Mouse (Mus musculus) granulocyte monocyte progenitor cell, adult 5-6 weeks (primary cell): ENCODE data around the gene Dus3l. TPM values are rescaled to one million over a fixed set of nuclear protein-coding genes. Genes with fewer than 3 reads are reported as not detected.

ENCODE experiments used
- ATAC-seq: replicated peaks from 2 replicates; pipeline ENCODE4 v1.8.0; 2016; ENCODE audit warnings: mild to moderate bottlenecking, moderate TSS enrichment, inconsistent platforms; ENCODE audit not compliant: poor library complexity, severe bottlenecking
- total RNA-seq, 2 experiments: library from RNA; stranded (forward) in 1 of 2; stranded (reverse) in 1 of 2; fragments of 200-712, 200-1000 nt in 1 of 2; fragments of >200 nt in 1 of 2; fragmentation: Nextera tagmentation in 1 of 2; gene quantifications; 2 replicates each; pipeline ENCODE4 v1.2.3; 2014 to 2017

The Dus3l gene
- total RNA-seq, 2 experiments from 2014 or later: 18.2 to 20.5 TPM

GRCm38 (mm10) chr17:56780291-56780978 is 15.9 kb downstream of the Dus3l start:
- no peak for ATAC-seq

GRCm38 (mm10) chr17:56788886-56789285 is 24.3 kb downstream of the Dus3l start:
- ATAC-seq: no peak

- ATAC-seq: no peak
Observed at GRCm38 (mm10) chr17:56789286-56789685, 24.7 kb downstream of the Dus3l start.

GRCm38 (mm10) chr17:56792588-56792987 is 28.0 kb downstream of the Dus3l start:
- ATAC-seq: no peak

- ATAC-seq: no peak
Observed at GRCm38 (mm10) chr17:56793614-56794319, 29.2 kb downstream of the Dus3l start.

GRCm38 (mm10) chr17:56799276-56799675 is 34.7 kb downstream of the Dus3l start:
- no peak for ATAC-seq

- no peak for ATAC-seq
Observed at GRCm38 (mm10) chr17:56802065-56802464, 37.5 kb downstream of the Dus3l start.

- ATAC-seq: no peak
Observed at GRCm38 (mm10) chr17:56804952-56805351, 40.4 kb downstream of the Dus3l start.

- no peak for ATAC-seq
Observed at GRCm38 (mm10) chr17:56805784-56806183, 41.2 kb downstream of the Dus3l start.

GRCm38 (mm10) chr17:56808518-56808917 is 44.0 kb downstream of the Dus3l start:
- peak; percentile 77 for ATAC-seq

GRCm38 (mm10) chr17:56810245-56810644 is 45.7 kb downstream of the Dus3l start:
- peak; percentile 64 for ATAC-seq

GRCm38 (mm10) chr17:56814316-56815056 is 49.9 kb downstream of the Dus3l start:
- peak; percentile 67 for ATAC-seq

- no peak for ATAC-seq
Observed at GRCm38 (mm10) chr17:56815057-56815345, 50.4 kb downstream of the Dus3l start.

- no peak for ATAC-seq
Observed at GRCm38 (mm10) chr17:56818067-56818636, 53.6 kb downstream of the Dus3l start.

GRCm38 (mm10) chr17:56819032-56819545 is 54.5 kb downstream of the Dus3l start:
- peak; percentile 49 for ATAC-seq

Other genes starting within 250 kb of the Dus3l start
- 0.84 and 1.1 TPM in 2 replicates for gene Gm20219, start 210.4 kb upstream of the Dus3l start, total RNA-seq (2014; fragmentation: Nextera tagmentation)
- gene Gm20219, start 210.4 kb upstream of the Dus3l start, total RNA-seq (2017): 0.41 TPM in 1 of 2 replicates, not detected in the other
- 99.5 and 132 TPM in 2 replicates for gene Safb2, start 180.2 kb upstream of the Dus3l start, total RNA-seq (2014; fragmentation: Nextera tagmentation)
- gene Safb2, start 180.2 kb upstream of the Dus3l start, total RNA-seq (2017): 66.4 and 76.5 TPM in 2 replicates
- 69.1 and 99.9 TPM in 2 replicates for gene Safb, start 179.9 kb upstream of the Dus3l start, total RNA-seq (2014; fragmentation: Nextera tagmentation)
- 72.9 and 77.2 TPM in 2 replicates for gene Safb, start 179.9 kb upstream of the Dus3l start, total RNA-seq (2017)
- gene 2410015M20Rik, start 155.0 kb upstream of the Dus3l start, total RNA-seq (2014; fragmentation: Nextera tagmentation): 140 and 159 TPM in 2 replicates
- 147 and 185 TPM in 2 replicates for gene 2410015M20Rik, start 155.0 kb upstream of the Dus3l start, total RNA-seq (2017)
- 1,578 and 3,268 TPM in 2 replicates for gene Rpl36, start 151.3 kb upstream of the Dus3l start, total RNA-seq (2014; fragmentation: Nextera tagmentation)
- 2,318 and 2,523 TPM in 2 replicates for gene Rpl36, start 151.3 kb upstream of the Dus3l start, total RNA-seq (2017)
- 38.2 and 45.5 TPM in 2 replicates for gene Lonp1, start 137.9 kb upstream of the Dus3l start, total RNA-seq (2014; fragmentation: Nextera tagmentation)
- gene Lonp1, start 137.9 kb upstream of the Dus3l start, total RNA-seq (2017): 64.1 and 68.4 TPM in 2 replicates
- not detected in 2 replicates for gene Catsperd, start 136.6 kb upstream of the Dus3l start, total RNA-seq (2014; fragmentation: Nextera tagmentation)
- gene Catsperd, start 136.6 kb upstream of the Dus3l start, total RNA-seq (2017): 0.77 TPM in 1 of 2 replicates, not detected in the other
- gene Ranbp3, start 91.5 kb upstream of the Dus3l start, total RNA-seq (2014; fragmentation: Nextera tagmentation): 43.9 and 64.7 TPM in 2 replicates
- gene Ranbp3, start 91.5 kb upstream of the Dus3l start, total RNA-seq (2017): 57.2 and 70.1 TPM in 2 replicates
- 134 and 201 TPM in 2 replicates for gene Ndufa11, start 47.0 kb upstream of the Dus3l start, total RNA-seq (2014; fragmentation: Nextera tagmentation)
- 99.5 and 106 TPM in 2 replicates for gene Ndufa11, start 47.0 kb upstream of the Dus3l start, total RNA-seq (2017)
- gene Vmac, start 46.7 kb upstream of the Dus3l start, total RNA-seq (2014; fragmentation: Nextera tagmentation): 5.3 and 9.1 TPM in 2 replicates
- 3.7 and 9.1 TPM in 2 replicates for gene Vmac, start 46.7 kb upstream of the Dus3l start, total RNA-seq (2017)
- not detected in 2 replicates for gene Nrtn, start 7.2 kb upstream of the Dus3l start, total RNA-seq (2014; fragmentation: Nextera tagmentation)
- not detected in 2 replicates for gene Nrtn, start 7.2 kb upstream of the Dus3l start, total RNA-seq (2017)
- 0.17 and 2.6 TPM in 2 replicates for gene Prr22, start 5.5 kb downstream of the Dus3l start, total RNA-seq (2014; fragmentation: Nextera tagmentation)
- gene Prr22, start 5.5 kb downstream of the Dus3l start, total RNA-seq (2017): 1.6 and 1.7 TPM in 2 replicates
- 4.4 and 6.4 TPM in 2 replicates for gene Rfx2, start 66.3 kb downstream of the Dus3l start, total RNA-seq (2014; fragmentation: Nextera tagmentation)
- gene Rfx2, start 66.3 kb downstream of the Dus3l start, total RNA-seq (2017): 1.6 and 2.8 TPM in 2 replicates
- not detected in 2 replicates for gene Acsbg2, start 109.7 kb downstream of the Dus3l start, total RNA-seq (2014; fragmentation: Nextera tagmentation)
- gene Acsbg2, start 109.7 kb downstream of the Dus3l start, total RNA-seq (2017): not detected in 2 replicates
- 0.47 TPM in 1 of 2 replicates, not detected in the other for gene 1700061G19Rik, start 110.7 kb downstream of the Dus3l start, total RNA-seq (2014; fragmentation: Nextera tagmentation)
- 0.17 TPM in 1 of 2 replicates, not detected in the other for gene 1700061G19Rik, start 110.7 kb downstream of the Dus3l start, total RNA-seq (2017)
- 20.6 and 26.9 TPM in 2 replicates for gene Mllt1, start 170.7 kb downstream of the Dus3l start, total RNA-seq (2014; fragmentation: Nextera tagmentation)
- 16.6 and 17.0 TPM in 2 replicates for gene Mllt1, start 170.7 kb downstream of the Dus3l start, total RNA-seq (2017)
- not detected in 2 replicates for gene Acer1, start 217.4 kb downstream of the Dus3l start, total RNA-seq (2014; fragmentation: Nextera tagmentation)
- gene Acer1, start 217.4 kb downstream of the Dus3l start, total RNA-seq (2017): not detected in 2 replicates
- gene Clpp, start 225.5 kb downstream of the Dus3l start, total RNA-seq (2014; fragmentation: Nextera tagmentation): 48.8 and 80.1 TPM in 2 replicates
- 88.7 and 94.7 TPM in 2 replicates for gene Clpp, start 225.5 kb downstream of the Dus3l start, total RNA-seq (2017)
- 11.3 and 24.4 TPM in 2 replicates for gene Alkbh7, start 232.6 kb downstream of the Dus3l start, total RNA-seq (2014; fragmentation: Nextera tagmentation)
- gene Alkbh7, start 232.6 kb downstream of the Dus3l start, total RNA-seq (2017): 17.3 and 18.7 TPM in 2 replicates
- not detected in 2 replicates for gene Pspn, start 235.3 kb downstream of the Dus3l start, total RNA-seq (2014; fragmentation: Nextera tagmentation)
- not detected in 2 replicates for gene Pspn, start 235.3 kb downstream of the Dus3l start, total RNA-seq (2017)
- 47.6 and 63.8 TPM in 2 replicates for gene Gtf2f1, start 246.5 kb downstream of the Dus3l start, total RNA-seq (2014; fragmentation: Nextera tagmentation)
- gene Gtf2f1, start 246.5 kb downstream of the Dus3l start, total RNA-seq (2017): 103 and 116 TPM in 2 replicates
- not detected in 2 replicates for gene Gm17949, start 246.7 kb downstream of the Dus3l start, total RNA-seq (2014; fragmentation: Nextera tagmentation)
- not detected in 2 replicates for gene Gm17949, start 246.7 kb downstream of the Dus3l start, total RNA-seq (2017)